In genomic region chr3:68150688-68151087, GRCm38 (mm10) we compare ENCODE assay signal across 20 mouse cellular contexts.
"Had no signal": no experiment of that assay in that cellular context is flagged by ENCODE, and none has a peak within 500 bp of the region (broad histone marks: within the 10 kb centered on the region; RNA-seq: fewer than 3 reads in every experiment).

No protein-coding gene starts in this region.

- H3K27me3 ChIP-seq: lung, embryonic 15.5 days; midbrain, embryonic 13.5 days; midbrain, embryonic 15.5 days; neural tube, embryonic 13.5 days; neural tube, embryonic 15.5 days had no signal

- H3K9me3 ChIP-seq: lung, embryonic 15.5 days; midbrain, embryonic 13.5 days; midbrain, embryonic 15.5 days; neural tube, embryonic 13.5 days; neural tube, embryonic 15.5 days had no signal

- H3K36me3 ChIP-seq: lung, embryonic 15.5 days; midbrain, embryonic 13.5 days; midbrain, embryonic 15.5 days; neural tube, embryonic 13.5 days; neural tube, embryonic 15.5 days had no signal

- H3K27ac ChIP-seq: liver, embryonic 14.5 days; lung, embryonic 15.5 days; midbrain, embryonic 13.5 days; midbrain, embryonic 15.5 days; neural tube, embryonic 13.5 days; neural tube, embryonic 15.5 days had no signal

- H3K9ac ChIP-seq: liver, embryonic 14.5 days; lung, embryonic 15.5 days; midbrain, embryonic 13.5 days; midbrain, embryonic 15.5 days; neural tube, embryonic 13.5 days; neural tube, embryonic 15.5 days had no signal

- H3K4me1 ChIP-seq: lung, embryonic 15.5 days; midbrain, embryonic 13.5 days; midbrain, embryonic 15.5 days; neural tube, embryonic 13.5 days; neural tube, embryonic 15.5 days had no signal

- H3K4me3 ChIP-seq: lung, embryonic 15.5 days; midbrain, embryonic 13.5 days; midbrain, embryonic 15.5 days; myocyte; neural tube, embryonic 13.5 days; neural tube, embryonic 15.5 days had no signal

- ATAC-seq: lung, postnatal 0 days; midbrain, embryonic 13.5 days; midbrain, embryonic 15.5 days had no signal

- H3K4me2 ChIP-seq: lung, embryonic 15.5 days; midbrain, embryonic 11.5 days; midbrain, embryonic 13.5 days; midbrain, embryonic 15.5 days; neural tube, embryonic 13.5 days; neural tube, embryonic 15.5 days had no signal

- DNase-seq: lung, adult 18-20 months; lung, postnatal 14 days; lung, postnatal 4 days; retina, postnatal 1 day; right cerebral cortex, adult 18-20 months; right cerebral cortex, postnatal 25 days; right cerebral cortex, postnatal 4 days; spleen, adult 18-20 months; thymus, adult 2 months; thymus, postnatal 25 days; thymus, postnatal 4 days had no signal
